ENCODE assay signal across 8 mouse cellular contexts in the genomic region with DNA sequence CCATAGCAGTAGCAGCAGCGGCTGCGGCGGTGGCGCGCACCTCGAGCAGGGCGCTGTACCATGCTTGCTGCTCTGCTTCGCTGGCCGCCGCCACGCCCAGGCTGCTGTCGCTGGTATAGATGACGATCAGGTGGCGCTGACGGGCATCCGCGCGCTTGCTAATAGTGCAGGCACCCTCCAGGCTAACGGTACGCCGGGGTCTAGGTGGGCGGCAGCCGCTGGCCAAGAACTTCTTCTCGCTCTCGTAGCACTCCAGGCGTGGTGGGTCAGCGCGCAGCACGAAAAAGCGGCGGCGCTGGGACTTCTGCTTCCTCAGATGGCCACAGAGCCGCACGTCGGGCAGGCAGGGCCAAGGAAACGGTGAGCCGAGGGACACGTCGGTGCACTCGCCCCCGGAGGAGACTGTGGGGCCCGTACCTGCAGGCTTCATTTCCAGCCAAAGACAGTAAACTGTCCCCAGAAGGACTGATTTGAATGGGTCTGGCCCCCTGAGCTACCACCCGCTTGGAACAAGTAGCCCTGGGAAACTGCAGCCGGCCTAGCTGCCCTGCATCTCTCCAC. TPM values are rescaled to one million over a fixed set of nuclear protein-coding genes. Genes with fewer than 3 reads are reported as not detected.
A peak's percentile ranks its signal among the peaks of the same experiment; 100 is the strongest.
DNase-seq lines count a peak whose midpoint lies in the region; ATAC-seq and TF ChIP-seq lines count a peak whose summit lies in the region.

No protein-coding gene starts in this region.

- TF ChIP-seq CTCF in kidney, adult 2 months (conservative IDR thresholded peaks at IDR 0.05; ENCODE audit: insufficient read depth, insufficient read length, low read depth, low read length), result no peak

- 8% methylated on average over 44 of the region's 44 CpGs for WGBS in kidney, adult 2 months

- peak overlapping the region; percentile 51 for H3K4me3 ChIP-seq in kidney, adult 2 months (ENCODE audit: insufficient read depth, low read depth, low read length)

- H3K36me3 ChIP-seq in kidney, adult 2 months (ENCODE audit: control insufficient read depth, insufficient read depth, low read length), result peaks cover 1% of the 10 kb centered on the region; the same call in 1 of the 2 replicates

- H3K4me1 ChIP-seq in kidney, adult 2 months (ENCODE audit: control insufficient read depth, insufficient read depth, low read length), result no peaks in the 10 kb centered on the region; the same call in none of the 2 replicates

- peak; percentile 51 for ATAC-seq in inflammation-experienced regulatory T-cells, adult 6 months

- peak overlapping the region; percentile 5 for H3K27ac ChIP-seq in kidney, adult 2 months (ENCODE audit: insufficient read depth, low read depth, low read length)

- DNase-seq in kidney, adult 2 months, result no peak
- DNase-seq in kidney, adult 9 months, result no peak
- peak; percentile 45 for DNase-seq in embryo, embryonic 11 days
- DNase-seq in lung, postnatal 25 days (ENCODE audit: low spot score), result peak; percentile 28
- DNase-seq in spleen, postnatal 10 days (ENCODE audit: low spot score in 2 of 2), result peak; percentile 56 to 80
- DNase-seq in layer of hippocampus, postnatal 10 days (ENCODE audit: low spot score in 2 of 2), result no peak
- DNase-seq in left cerebral cortex, adult 9 months (ENCODE audit: low spot score in 2 of 2), result no peak

- no peaks in the 10 kb centered on the region for H3K27me3 ChIP-seq in kidney, adult 2 months (replicated peaks; ENCODE audit: control insufficient read depth, insufficient read depth, low read length)

- TF ChIP-seq POLR2A in kidney, adult 2 months (IDR thresholded peaks at IDR 0.05; ENCODE audit: low read depth, low read length), result no peak

RNA-seq across cellular contexts. Expression of a gene that starts 0.3 kb away (rescaled TPM):
- 4.2 and 4.4 TPM in 2 replicates for polyA plus RNA-seq in kidney, adult 2 months (2012; rRNA removed)
- not detected for polyA plus RNA-seq in inflammation-experienced regulatory T-cells, adult 6 months (2017; shearing (Covaris generic))
- total RNA-seq in layer of hippocampus, postnatal 10 days (2021), result under 1 TPM; 0.18 to 0.25 TPM

RNA-seq across cellular contexts. Expression of a gene that starts 4.0 kb away (rescaled TPM):
- polyA plus RNA-seq in kidney, adult 2 months (2012; rRNA removed), result 61.1 and 77.6 TPM in 2 replicates
- 10 to 100 TPM; 18.2 to 49.8 (median 44.0) TPM for polyA plus RNA-seq in inflammation-experienced regulatory T-cells, adult 6 months (2017; shearing (Covaris generic))
- total RNA-seq in layer of hippocampus, postnatal 10 days (2021), result 1 to 10 TPM; 5.0 to 7.5 TPM

RNA-seq across cellular contexts. Expression of a gene that starts 16.2 kb away (rescaled TPM):
- polyA plus RNA-seq in kidney, adult 2 months (2012; rRNA removed), result 12.2 and 19.8 TPM in 2 replicates
- 10 to 100 TPM in 2 of 3 experiments, 1 to 10 TPM in 1; 8.6 to 14.1 (median 13.3) TPM for polyA plus RNA-seq in inflammation-experienced regulatory T-cells, adult 6 months (2017; shearing (Covaris generic))
- total RNA-seq in layer of hippocampus, postnatal 10 days (2021), result 1 to 10 TPM; 8.7 to 8.9 TPM

RNA-seq across cellular contexts. Expression of a gene that starts 16.2 kb away (rescaled TPM):
- polyA plus RNA-seq in kidney, adult 2 months (2012; rRNA removed), result 39.4 and 45.5 TPM in 2 replicates
- polyA plus RNA-seq in inflammation-experienced regulatory T-cells, adult 6 months (2017; shearing (Covaris generic)), result 10 to 100 TPM; 57.9 to 66.2 (median 65.6) TPM
- total RNA-seq in layer of hippocampus, postnatal 10 days (2021), result 10 to 100 TPM; 13.2 to 20.1 TPM

RNA-seq across cellular contexts. Expression of a gene that starts 16.4 kb away (rescaled TPM):
- polyA plus RNA-seq in kidney, adult 2 months (2012; rRNA removed), result 0.20 and 0.41 TPM in 2 replicates
- under 1 TPM in 2 of 3 experiments, not detected in 1; 0.33 to 0.67 TPM for polyA plus RNA-seq in inflammation-experienced regulatory T-cells, adult 6 months (2017; shearing (Covaris generic))
- under 1 TPM; 0.27 to 0.36 TPM for total RNA-seq in layer of hippocampus, postnatal 10 days (2021)

Comparison
In these comparisons a context has a peak if more than half of its experiments do, and no peak if none do; other contexts are left out.
1. DNase-seq: peak in embryo, embryonic 11 days (single experiment), lung, postnatal 25 days (single experiment) and spleen, postnatal 10 days (2 of 2); none in kidney, adult 2 months (single experiment), kidney, adult 9 months (single experiment), layer of hippocampus, postnatal 10 days (0 of 2) and left cerebral cortex, adult 9 months (0 of 2).